Mouse (Mus musculus): ENCODE data around the gene Crim1. TPM values are rescaled to one million over a fixed set of nuclear protein-coding genes. Genes with fewer than 3 reads are reported as not detected.

Gene Crim1
- polyA plus RNA-seq, 1 experiment from 2014 or later: 7.0 TPM

GRCm38 (mm10) chr17:78199231-78199625 lies 820 bp upstream of the Crim1 start:
- Histone ChIP-seq H3K27ac (peak overlapping the region; percentile 98; the same call in 1 of the 2 replicates), H3K9ac (peak overlapping the region; percentile 82), H3K4me2 (replicated peaks) (peak overlapping the region; percentile 98), H3K9me3 (no peaks in the 10 kb centered on the region), H3K36me3 (no peaks in the 10 kb centered on the region), H3K27me3 (peaks cover 7% of the 10 kb centered on the region; the same call in 1 of the 2 replicates), H3K4me3 (peak overlapping the region; percentile 90), H3K4me1 (peaks cover 32% of the 10 kb centered on the region)
- ATAC-seq (ENCODE audit: low FRiP score, low read depth): no peak; the same call in 1 of the 2 replicates
- WGBS: 5% methylated on average over 7 of the region's 7 CpGs

GRCm38 (mm10) chr17:78200561-78201220 lies 643 bp downstream of the Crim1 start:
- H3K27me3 ChIP-seq: peaks cover 7% of the 10 kb centered on the region; the same call in 1 of the 2 replicates
- peak; percentile 48 for ATAC-seq (ENCODE audit: low FRiP score, low read depth)
- peak overlapping the region; percentile 92 for H3K9ac ChIP-seq
- no peaks in the 10 kb centered on the region for H3K36me3 ChIP-seq
- H3K4me1 ChIP-seq: peaks cover 46% of the 10 kb centered on the region
- peak overlapping the region; percentile 98 for H3K4me2 ChIP-seq (replicated peaks)
- H3K27ac ChIP-seq: peak overlapping the region; percentile 98
- H3K9me3 ChIP-seq: no peaks in the 10 kb centered on the region
- under 1% methylated on average over 56 of the region's 73 CpGs for WGBS
- H3K4me3 ChIP-seq: peak overlapping the region; percentile 90

- Histone ChIP-seq H3K9ac (peak overlapping the region; percentile 92), H3K9me3 (no peaks in the 10 kb centered on the region), H3K36me3 (no peaks in the 10 kb centered on the region), H3K27ac (peak overlapping the region; percentile 98; the same call in 1 of the 2 replicates), H3K27me3 (peaks cover 7% of the 10 kb centered on the region; the same call in 1 of the 2 replicates), H3K4me1 (peaks cover 54% of the 10 kb centered on the region), H3K4me2 (replicated peaks) (peak overlapping the region; percentile 98), H3K4me3 (peak overlapping the region; percentile 90)
- WGBS: under 1% methylated on average over 39 of the region's 39 CpGs
- peak; percentile 22; the same call in 1 of the 2 replicates for ATAC-seq (ENCODE audit: low FRiP score, low read depth)
Observed at GRCm38 (mm10) chr17:78201221-78202058, 1.4 kb downstream of the Crim1 start.

- 3% methylated on average over 5 of the region's 5 CpGs for WGBS
- no peaks in the 10 kb centered on the region for H3K36me3 ChIP-seq
Observed at GRCm38 (mm10) chr17:78202221-78202620, 2.2 kb downstream of the Crim1 start.

GRCm38 (mm10) chr17:78202756-78203155 lies 2.7 kb downstream of the Crim1 start:
- H3K9me3 ChIP-seq: no peaks in the 10 kb centered on the region
- peak overlapping the region; percentile 90 for H3K4me3 ChIP-seq
- H3K27ac ChIP-seq: no peak overlapping the region
- WGBS: 24% methylated on average over 3 of the region's 3 CpGs
- H3K9ac ChIP-seq: 0 out of 2 replicates have a peak overlapping the region, but pooled peaks have one; percentile 92
- H3K36me3 ChIP-seq: no peaks in the 10 kb centered on the region
- H3K27me3 ChIP-seq: peaks cover 7% of the 10 kb centered on the region; the same call in 1 of the 2 replicates
- no peak for ATAC-seq (ENCODE audit: low FRiP score, low read depth)
- peak overlapping the region; percentile 98 for H3K4me2 ChIP-seq (replicated peaks)
- peaks cover 67% of the 10 kb centered on the region for H3K4me1 ChIP-seq

More at GRCm38 (mm10) chr17:78202221-78202620, 2.2 kb downstream of the Crim1 start:
- ATAC-seq (ENCODE audit: low FRiP score, low read depth): no peak
- Histone ChIP-seq H3K9ac (peak overlapping the region; percentile 92), H3K27ac (no peak overlapping the region), H3K4me3 (peak overlapping the region; percentile 90), H3K4me1 (peaks cover 61% of the 10 kb centered on the region), H3K9me3 (no peaks in the 10 kb centered on the region), H3K27me3 (peaks cover 7% of the 10 kb centered on the region; the same call in 1 of the 2 replicates), H3K4me2 (replicated peaks) (peak overlapping the region; percentile 98)

- no peaks in the 10 kb centered on the region for H3K36me3 ChIP-seq
- no peak overlapping the region for H3K4me3 ChIP-seq
- H3K9me3 ChIP-seq: no peaks in the 10 kb centered on the region
- no peak for ATAC-seq (ENCODE audit: low FRiP score, low read depth)
- H3K4me1 ChIP-seq: peaks cover 74% of the 10 kb centered on the region
- WGBS: 53% methylated on average over 5 of the region's 5 CpGs
- H3K27me3 ChIP-seq: peaks cover 5% of the 10 kb centered on the region; the same call in 1 of the 2 replicates
- H3K9ac ChIP-seq: no peak overlapping the region
- H3K27ac ChIP-seq: no peak overlapping the region
- peak overlapping the region; percentile 98 for H3K4me2 ChIP-seq (replicated peaks)
Observed at GRCm38 (mm10) chr17:78203478-78203877, 3.4 kb downstream of the Crim1 start.

- Histone ChIP-seq H3K4me2 (replicated peaks) (peak overlapping the region; percentile 19; the same call in 1 of the 2 replicates), H3K4me1 (peaks cover 81% of the 10 kb centered on the region), H3K27me3 (no peaks in the 10 kb centered on the region), H3K27ac (peak overlapping the region; percentile 22; the same call in 1 of the 2 replicates), H3K4me3 (no peak overlapping the region), H3K9ac (no peak overlapping the region), H3K36me3 (no peaks in the 10 kb centered on the region), H3K9me3 (no peaks in the 10 kb centered on the region)
- 22% methylated on average over 2 of the region's 2 CpGs for WGBS
- ATAC-seq (ENCODE audit: low FRiP score, low read depth): no peak
Observed at GRCm38 (mm10) chr17:78206421-78206820, 6.4 kb downstream of the Crim1 start.

GRCm38 (mm10) chr17:78207246-78207645 lies 7.2 kb downstream of the Crim1 start:
- peaks cover 79% of the 10 kb centered on the region for H3K4me1 ChIP-seq
- no peak overlapping the region for H3K4me3 ChIP-seq
- no peaks in the 10 kb centered on the region for H3K9me3 ChIP-seq
- no peak for ATAC-seq (ENCODE audit: low FRiP score, low read depth)
- no peaks in the 10 kb centered on the region for H3K27me3 ChIP-seq
- H3K4me2 ChIP-seq (replicated peaks): 0 out of 2 replicates have a peak overlapping the region, but pooled peaks have one; percentile 19
- no peak overlapping the region for H3K9ac ChIP-seq
- peak overlapping the region; percentile 22; the same call in 1 of the 2 replicates for H3K27ac ChIP-seq
- 65% methylated on average over 3 of the region's 3 CpGs for WGBS
- H3K36me3 ChIP-seq: no peaks in the 10 kb centered on the region

GRCm38 (mm10) chr17:78208805-78209204 lies 8.8 kb downstream of the Crim1 start:
- Histone ChIP-seq H3K9ac (no peak overlapping the region), H3K4me2 (replicated peaks) (0 out of 2 replicates have a peak overlapping the region, but pooled peaks have one; percentile 0), H3K27me3 (no peaks in the 10 kb centered on the region), H3K4me3 (no peak overlapping the region), H3K4me1 (peaks cover 81% of the 10 kb centered on the region), H3K36me3 (no peaks in the 10 kb centered on the region), H3K27ac (no peak overlapping the region), H3K9me3 (no peaks in the 10 kb centered on the region)
- peak; percentile 45; the same call in 1 of the 2 replicates for ATAC-seq (ENCODE audit: low FRiP score, low read depth)
- WGBS: 22% methylated on average over 3 of the region's 3 CpGs

GRCm38 (mm10) chr17:78209646-78210045 lies 9.6 kb downstream of the Crim1 start:
- no peaks in the 10 kb centered on the region for H3K27me3 ChIP-seq
- no peak overlapping the region for H3K4me3 ChIP-seq
- 80% methylated on average over 2 of the region's 2 CpGs for WGBS
- H3K4me1 ChIP-seq: peaks cover 80% of the 10 kb centered on the region
- H3K27ac ChIP-seq: no peak overlapping the region
- H3K9ac ChIP-seq: no peak overlapping the region
- H3K36me3 ChIP-seq: no peaks in the 10 kb centered on the region
- H3K4me2 ChIP-seq (replicated peaks): no peak overlapping the region
- H3K9me3 ChIP-seq: no peaks in the 10 kb centered on the region
- no peak for ATAC-seq (ENCODE audit: low FRiP score, low read depth)

GRCm38 (mm10) chr17:78211881-78212280 lies 11.8 kb downstream of the Crim1 start:
- Histone ChIP-seq H3K27ac (no peak overlapping the region), H3K4me2 (replicated peaks) (no peak overlapping the region), H3K36me3 (no peaks in the 10 kb centered on the region), H3K9ac (no peak overlapping the region), H3K4me1 (peaks cover 80% of the 10 kb centered on the region), H3K27me3 (no peaks in the 10 kb centered on the region), H3K9me3 (no peaks in the 10 kb centered on the region), H3K4me3 (no peak overlapping the region)
- no peak for ATAC-seq (ENCODE audit: low FRiP score, low read depth)
- WGBS: 36% methylated on average over 5 of the region's 5 CpGs

Data from limb, embryonic 13.5 days (tissue).